Mouse (Mus musculus): ENCODE measurements around the gene 4930558K02Rik. TPM values are rescaled to one million over a fixed set of nuclear protein-coding genes. Genes with fewer than 3 reads are reported as not detected.

The 4930558K02Rik gene
- total and polyA plus RNA-seq, 3 experiments = not detected

GRCm38 (mm10) chr1:161978173-161978700, 1.2 kb downstream of the 4930558K02Rik start:
- H3K4me1 ChIP-seq (ENCODE audit: control insufficient read depth, insufficient read depth, low read length) = peaks cover 1% of the 10 kb centered on the region; the same call in 1 of the 2 replicates
- no peaks in the 10 kb centered on the region for H3K79me2 ChIP-seq (replicated peaks; ENCODE audit: control insufficient read depth, insufficient read depth, low read length)
- no peak for DNase-seq
- intact Hi-C loops (cut with DNase I) = loop anchor here (5.0 to 10.0 kb wide), 4 partner anchors 59 to 687 kb away; partner anchors contain the start of gene Mettl13
- no peak overlapping the region for H3K9ac ChIP-seq (ENCODE audit: low read depth, low read length)
- H3K4me3 ChIP-seq = no peak overlapping the region
- H3K27me3 ChIP-seq (ENCODE audit: control insufficient read depth, insufficient read depth, low read length) = no peaks in the 10 kb centered on the region
- no peak for TF ChIP-seq EP300 (IDR thresholded peaks at IDR 0.05; ENCODE audit: insufficient read depth, low read depth, low read length)
- no peak for TF ChIP-seq POLR2A (IDR thresholded peaks at IDR 0.05; ENCODE audit: insufficient read depth, low read depth, low read length)
- TF ChIP-seq CTCF (IDR thresholded peaks at IDR 0.05) = no peak
- no peaks in the 10 kb centered on the region for H3K36me3 ChIP-seq (ENCODE audit: control insufficient read depth, insufficient read depth, low read length)
- WGBS = 86% methylated on average over 5 of the region's 5 CpGs
- H3K27ac ChIP-seq = no peak overlapping the region

- H3K27me3 ChIP-seq (ENCODE audit: control insufficient read depth, insufficient read depth, low read length) = no peaks in the 10 kb centered on the region
- no peak overlapping the region for H3K9ac ChIP-seq (ENCODE audit: low read depth, low read length)
- intact Hi-C loops (cut with DNase I) = loop anchor here (2.0 to 10.0 kb wide), 5 partner anchors 60 to 687 kb away; partner anchors contain the start of gene Mettl13
- TF ChIP-seq EP300 (IDR thresholded peaks at IDR 0.05; ENCODE audit: insufficient read depth, low read depth, low read length) (no peak), POLR2A (IDR thresholded peaks at IDR 0.05; ENCODE audit: insufficient read depth, low read depth, low read length) (no peak)
- no peaks in the 10 kb centered on the region for H3K79me2 ChIP-seq (replicated peaks; ENCODE audit: control insufficient read depth, insufficient read depth, low read length)
- H3K4me3 ChIP-seq = no peak overlapping the region
- H3K36me3 ChIP-seq (ENCODE audit: control insufficient read depth, insufficient read depth, low read length) = no peaks in the 10 kb centered on the region
- 61% methylated on average over 4 of the region's 4 CpGs for WGBS
- DNase-seq = peak; percentile 42 to 49
- H3K4me1 ChIP-seq (ENCODE audit: control insufficient read depth, insufficient read depth, low read length) = peaks cover 1% of the 10 kb centered on the region; the same call in 1 of the 2 replicates
- peak overlapping the region; percentile 17; the same call in 1 of the 2 replicates for H3K27ac ChIP-seq
Measured at GRCm38 (mm10) chr1:161977331-161977730, 2.1 kb downstream of the 4930558K02Rik start.

- TF ChIP-seq EP300 (IDR thresholded peaks at IDR 0.05; ENCODE audit: insufficient read depth, low read depth, low read length) = no peak
- peak; percentile 94 for TF ChIP-seq CTCF (IDR thresholded peaks at IDR 0.05)
- TF ChIP-seq POLR2A (IDR thresholded peaks at IDR 0.05; ENCODE audit: insufficient read depth, low read depth, low read length) = no peak
- H3K27ac ChIP-seq = no peak overlapping the region; the same call in 1 of the 2 replicates
- no peaks in the 10 kb centered on the region for H3K27me3 ChIP-seq (ENCODE audit: control insufficient read depth, insufficient read depth, low read length)
- peak; percentile 63 to 68 for DNase-seq
- intact Hi-C loops (cut with DNase I) = loop anchor here (2.0 to 10.0 kb wide), 5 partner anchors 61 to 688 kb away; partner anchors contain the start of gene Mettl13
- no peaks in the 10 kb centered on the region for H3K79me2 ChIP-seq (replicated peaks; ENCODE audit: control insufficient read depth, insufficient read depth, low read length)
- H3K9ac ChIP-seq (ENCODE audit: low read depth, low read length) = no peak overlapping the region
- peaks cover 1% of the 10 kb centered on the region; the same call in 1 of the 2 replicates for H3K4me1 ChIP-seq (ENCODE audit: control insufficient read depth, insufficient read depth, low read length)
- H3K36me3 ChIP-seq (ENCODE audit: control insufficient read depth, insufficient read depth, low read length) = no peaks in the 10 kb centered on the region
- 43% methylated on average over 16 of the region's 16 CpGs for WGBS
- H3K4me3 ChIP-seq = no peak overlapping the region
Measured at GRCm38 (mm10) chr1:161976255-161977182, 2.9 kb downstream of the 4930558K02Rik start.

GRCm38 (mm10) chr1:161972233-161972632, 7.2 kb downstream of the 4930558K02Rik start:
- Histone ChIP-seq H3K4me1 (ENCODE audit: control insufficient read depth, insufficient read depth, low read length) (peaks cover 3% of the 10 kb centered on the region), H3K9ac (ENCODE audit: low read depth, low read length) (no peak overlapping the region), H3K36me3 (ENCODE audit: control insufficient read depth, insufficient read depth, low read length) (peaks cover 7% of the 10 kb centered on the region), H3K27me3 (ENCODE audit: control insufficient read depth, insufficient read depth, low read length) (no peaks in the 10 kb centered on the region), H3K4me3 (no peak overlapping the region), H3K79me2 (replicated peaks; ENCODE audit: control insufficient read depth, insufficient read depth, low read length) (no peaks in the 10 kb centered on the region), H3K27ac (no peak overlapping the region)
- intact Hi-C loops (cut with DNase I) = loop anchor here (10.0 kb wide), 2 partner anchors 573 to 693 kb away; partner anchors contain the start of gene Mettl13
- no peak for DNase-seq
- WGBS = 87% methylated on average over 8 of the region's 8 CpGs
- TF ChIP-seq CTCF (IDR thresholded peaks at IDR 0.05) = no peak
- TF ChIP-seq EP300 (IDR thresholded peaks at IDR 0.05; ENCODE audit: insufficient read depth, low read depth, low read length) = no peak
- no peak for TF ChIP-seq POLR2A (IDR thresholded peaks at IDR 0.05; ENCODE audit: insufficient read depth, low read depth, low read length)

- DNase-seq = no peak
- H3K4me1 ChIP-seq (ENCODE audit: control insufficient read depth, insufficient read depth, low read length) = peaks cover 2% of the 10 kb centered on the region
- 96% methylated on average over 9 of the region's 9 CpGs for WGBS
- H3K79me2 ChIP-seq (replicated peaks; ENCODE audit: control insufficient read depth, insufficient read depth, low read length) = no peaks in the 10 kb centered on the region
- no peaks in the 10 kb centered on the region for H3K27me3 ChIP-seq (ENCODE audit: control insufficient read depth, insufficient read depth, low read length)
- TF ChIP-seq POLR2A (IDR thresholded peaks at IDR 0.05; ENCODE audit: insufficient read depth, low read depth, low read length) (no peak), CTCF (IDR thresholded peaks at IDR 0.05) (no peak)
- intact Hi-C loops (cut with DNase I) = loop anchor here (10.0 kb wide), 2 partner anchors 574 to 694 kb away; partner anchors contain the start of gene Mettl13
- no peak overlapping the region for H3K9ac ChIP-seq (ENCODE audit: low read depth, low read length)
- peaks cover 7% of the 10 kb centered on the region for H3K36me3 ChIP-seq (ENCODE audit: control insufficient read depth, insufficient read depth, low read length)
- H3K4me3 ChIP-seq = no peak overlapping the region
- H3K27ac ChIP-seq = no peak overlapping the region
Measured at GRCm38 (mm10) chr1:161970874-161971273, 8.6 kb downstream of the 4930558K02Rik start.

Data from heart, adult 2 months (tissue).